Mouse (Mus musculus): Measurements from ENCODE around the gene Tcf25. TPM values are rescaled to one million over a fixed set of nuclear protein-coding genes. Genes with fewer than 3 reads are reported as not detected.

Tcf25 gene
- polyA plus RNA-seq, 1 experiment from 2014 or later = 144 TPM

- 6% methylated on average over 17 of the region's 17 CpGs for WGBS
- ATAC-seq (peak; percentile 57), DNase-seq (ENCODE audit: low spot score) (peak; percentile 72)
- H3K4me2 ChIP-seq (replicated peaks; ENCODE audit: low read depth, low read length) = peak overlapping the region; percentile 48
- H3K4me3 ChIP-seq (ENCODE audit: low read depth, low read length) = no peak overlapping the region; the same call in 1 of the 2 replicates
- H3K4me1 ChIP-seq (ENCODE audit: insufficient read depth, low read depth, low read length) = no peaks in the 10 kb centered on the region
- no peaks in the 10 kb centered on the region for H3K36me3 ChIP-seq (ENCODE audit: insufficient read depth, low read length)
- H3K9ac ChIP-seq (replicated peaks; ENCODE audit: low read depth) = no peak overlapping the region
- H3K27ac ChIP-seq (ENCODE audit: low read length) = no peak overlapping the region
- TF ChIP-seq CTCF (IDR thresholded peaks at IDR 0.05) = peak; percentile 74
- TF ChIP-seq EP300 (IDR thresholded peaks at IDR 0.05) = no peak
- 0 out of 2 replicates have a peak, but pooled peaks cover under 1% of the 10 kb centered on the region for H3K9me3 ChIP-seq (ENCODE audit: low read length)
- H3K27me3 ChIP-seq (replicated peaks; ENCODE audit: insufficient read depth, low read length) = no peaks in the 10 kb centered on the region
Measured at GRCm38 (mm10) chr8:123422056-123422780, 48.7 kb downstream of the Tcf25 start.

GRCm38 (mm10) chr8:123422781-123423159 is 49.2 kb downstream of the Tcf25 start:
- H3K9ac ChIP-seq (replicated peaks; ENCODE audit: low read depth) = no peak overlapping the region
- DNase-seq (ENCODE audit: low spot score) = no peak
- H3K27ac ChIP-seq (ENCODE audit: low read length) = no peak overlapping the region
- no peak for ATAC-seq
- WGBS = 12% methylated on average over 3 of the region's 3 CpGs
- no peaks in the 10 kb centered on the region for H3K4me1 ChIP-seq (ENCODE audit: insufficient read depth, low read depth, low read length)
- TF ChIP-seq EP300 (IDR thresholded peaks at IDR 0.05) (no peak), CTCF (IDR thresholded peaks at IDR 0.05) (no peak)
- no peak overlapping the region for H3K4me2 ChIP-seq (replicated peaks; ENCODE audit: low read depth, low read length)
- peaks cover 5% of the 10 kb centered on the region; the same call in 1 of the 2 replicates for H3K9me3 ChIP-seq (ENCODE audit: low read length)
- H3K36me3 ChIP-seq (ENCODE audit: insufficient read depth, low read length) = no peaks in the 10 kb centered on the region
- H3K4me3 ChIP-seq (ENCODE audit: low read depth, low read length) = no peak overlapping the region
- H3K27me3 ChIP-seq (replicated peaks; ENCODE audit: insufficient read depth, low read length) = no peaks in the 10 kb centered on the region

GRCm38 (mm10) chr8:123423441-123423840 is 49.9 kb downstream of the Tcf25 start, which contains the start of gene Def8:
TSS of gene Def8 (plus strand) at chr8:123423527.
- DNase-seq (ENCODE audit: low spot score) (no peak), ATAC-seq (no peak)
- Histone ChIP-seq H3K36me3 (ENCODE audit: insufficient read depth, low read length) (no peaks in the 10 kb centered on the region), H3K4me2 (replicated peaks; ENCODE audit: low read depth, low read length) (peak within 1 kb of the TSS; percentile 48), H3K9ac (replicated peaks; ENCODE audit: low read depth) (no peak within 1 kb of the TSS), H3K9me3 (ENCODE audit: low read length) (peaks cover 7% of the 10 kb centered on the region; the same call in 1 of the 2 replicates), H3K27ac (ENCODE audit: low read length) (no peak within 1 kb of the TSS), H3K4me1 (ENCODE audit: insufficient read depth, low read depth, low read length) (no peaks in the 10 kb centered on the region), H3K27me3 (replicated peaks; ENCODE audit: insufficient read depth, low read length) (no peaks in the 10 kb centered on the region), H3K4me3 (ENCODE audit: low read depth, low read length) (no peak within 1 kb of the TSS; the same call in 1 of the 2 replicates)
- TF ChIP-seq EP300 (IDR thresholded peaks at IDR 0.05) (no peak), CTCF (IDR thresholded peaks at IDR 0.05) (no peak)
- 69% methylated on average over 7 of the region's 7 CpGs for WGBS

GRCm38 (mm10) chr8:123426511-123427509 is 53.3 kb downstream of the Tcf25 start:
- Histone ChIP-seq H3K9ac (replicated peaks; ENCODE audit: low read depth) (no peak overlapping the region), H3K4me3 (ENCODE audit: low read depth, low read length) (no peak overlapping the region), H3K27me3 (replicated peaks; ENCODE audit: insufficient read depth, low read length) (no peaks in the 10 kb centered on the region), H3K4me2 (replicated peaks; ENCODE audit: low read depth, low read length) (no peak overlapping the region), H3K36me3 (ENCODE audit: insufficient read depth, low read length) (no peaks in the 10 kb centered on the region), H3K9me3 (ENCODE audit: low read length) (peaks cover 7% of the 10 kb centered on the region; the same call in 1 of the 2 replicates), H3K27ac (ENCODE audit: low read length) (no peak overlapping the region), H3K4me1 (ENCODE audit: insufficient read depth, low read depth, low read length) (no peaks in the 10 kb centered on the region)
- WGBS = 96% methylated on average over 27 of the region's 27 CpGs
- TF ChIP-seq EP300 (IDR thresholded peaks at IDR 0.05) = no peak
- no peak for TF ChIP-seq CTCF (IDR thresholded peaks at IDR 0.05)
- ATAC-seq = no peak
- DNase-seq (ENCODE audit: low spot score) = no peak

- Histone ChIP-seq H3K9me3 (ENCODE audit: low read length) (peaks cover 7% of the 10 kb centered on the region; the same call in 1 of the 2 replicates), H3K4me2 (replicated peaks; ENCODE audit: low read depth, low read length) (no peak overlapping the region), H3K4me3 (ENCODE audit: low read depth, low read length) (no peak overlapping the region), H3K36me3 (ENCODE audit: insufficient read depth, low read length) (no peaks in the 10 kb centered on the region), H3K27me3 (replicated peaks; ENCODE audit: insufficient read depth, low read length) (no peaks in the 10 kb centered on the region), H3K4me1 (ENCODE audit: insufficient read depth, low read depth, low read length) (no peaks in the 10 kb centered on the region), H3K9ac (replicated peaks; ENCODE audit: low read depth) (no peak overlapping the region), H3K27ac (ENCODE audit: low read length) (no peak overlapping the region)
- WGBS = 96% methylated on average over 24 of the region's 24 CpGs
- ATAC-seq = no peak
- TF ChIP-seq CTCF (IDR thresholded peaks at IDR 0.05) (no peak), EP300 (IDR thresholded peaks at IDR 0.05) (no peak)
- no peak for DNase-seq (ENCODE audit: low spot score)
Measured at GRCm38 (mm10) chr8:123427639-123428275, 54.2 kb downstream of the Tcf25 start.
